Mouse (Mus musculus) kidney, adult 2 months (tissue): ENCODE results near the gene Atp13a1.

ENCODE experiments used
- CTCF ChIP-seq: fragments of 200-500 bp; conservative IDR thresholded peaks from 2 replicates; pipeline ENCODE4 v1.5.1; 2011; ENCODE audit warnings: low read depth, mild to moderate bottlenecking, control low read depth, low read length, moderate library complexity, mixed read lengths; ENCODE audit not compliant: insufficient read depth, insufficient read length
- POLR2A ChIP-seq: fragments of 200-500 bp; IDR thresholded peaks from one replicate; pipeline ENCODE4 v1.6.1; 2011; ENCODE audit warnings: low read depth, low read length, control low read depth

DNA sequence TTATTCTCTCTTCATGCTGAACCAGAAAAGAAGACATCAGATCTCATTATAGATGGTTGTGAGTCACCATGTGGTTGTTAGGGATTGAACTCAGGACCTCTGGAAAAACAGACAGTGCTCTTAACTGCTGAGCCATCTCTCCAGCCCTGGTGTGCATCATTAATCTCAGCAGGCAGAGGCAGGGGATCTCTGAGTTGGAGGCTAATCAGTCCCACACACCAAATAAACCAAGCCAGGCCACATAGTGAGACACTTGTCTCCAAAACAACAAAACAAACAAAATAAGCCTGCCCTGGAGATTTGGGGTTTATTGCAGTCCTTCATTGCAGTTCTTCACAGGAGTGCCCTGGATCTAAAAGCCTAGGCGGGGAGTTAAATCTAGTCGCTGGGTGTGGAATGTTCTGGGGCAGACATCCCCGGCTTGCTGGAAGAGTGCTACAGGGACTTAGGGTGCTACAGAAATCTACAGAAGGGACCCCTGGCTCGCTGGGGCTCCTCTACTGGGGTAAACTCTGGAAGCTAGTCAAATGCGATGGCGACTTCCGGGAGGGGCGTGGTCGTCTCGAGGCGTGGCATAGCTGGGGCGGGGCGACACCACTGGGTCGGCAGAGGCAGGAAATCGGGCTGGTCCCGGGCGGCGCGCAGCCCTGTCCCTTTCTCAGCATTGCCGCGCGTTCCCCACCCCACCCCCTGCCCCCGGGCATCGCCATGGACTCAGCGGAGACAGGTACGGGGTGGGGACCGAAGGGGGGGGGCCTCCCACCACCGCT is 17.3 kb downstream of the Atp13a1 start, which contains the start of gene Gmip:
- no peak for TF ChIP-seq POLR2A
- TF ChIP-seq CTCF, result no peak
